Mouse (Mus musculus) hindbrain, embryonic 11.5 days (tissue): ENCODE results near the gene Krtap4-6. TPM values are rescaled to one million over a fixed set of nuclear protein-coding genes. Genes with fewer than 3 reads are reported as not detected.
"Not testable (repeated sequence)": the region's sequence is repeated elsewhere in the genome, so short reads cannot be mapped to it uniquely, and the experiment has no call there.

ENCODE experiments used
- ATAC-seq: fragments of 200-750 bp; cut with Nextera tagmentation; 2 replicates; pipeline ENCODE4 v1.8.0; 2017; ENCODE audit warnings: mild to moderate bottlenecking, moderate TSS enrichment, moderate library complexity; ENCODE audit not compliant: low FRiP score
- DNase-seq: peaks from one replicate; pipeline ENCODE4 v3.0.0-alpha.2; 2015; ENCODE audit warnings: low spot score
- H3K27ac ChIP-seq: fragments of 300-500 bp; sonication (generic); 2 replicates; pipeline ENCODE4 v1.5.1; 2014; ENCODE audit warnings: mild to moderate bottlenecking, low read depth, low read length
- H3K27me3 ChIP-seq: fragments of 300-500 bp; sonication (generic); 2 replicates; pipeline ENCODE4 v1.6.1; 2014; ENCODE audit warnings: mild to moderate bottlenecking, low read length, moderate library complexity, mixed read lengths; ENCODE audit not compliant: control insufficient read depth, insufficient read depth
- H3K36me3 ChIP-seq: fragments of 300-500 bp; sonication (generic); 2 replicates; pipeline ENCODE4 v1.6.1; 2014; ENCODE audit warnings: mild to moderate bottlenecking, low read length, moderate library complexity, mixed read lengths; ENCODE audit not compliant: control insufficient read depth, insufficient read depth
- H3K4me1 ChIP-seq: fragments of 300-500 bp; sonication (generic); replicated peaks from 2 replicates; pipeline ENCODE4 v1.6.1; 2014; ENCODE audit warnings: low read length, mixed read lengths; ENCODE audit not compliant: control insufficient read depth, insufficient read depth
- H3K4me2 ChIP-seq: fragments of 300-500 bp; sonication (generic); replicated peaks from 2 replicates; pipeline ENCODE4 v1.6.1; 2014; ENCODE audit warnings: mild to moderate bottlenecking, low read depth, low read length
- H3K4me3 ChIP-seq: fragments of 300-500 bp; sonication (generic); 2 replicates; pipeline ENCODE4 v1.5.1; 2014; ENCODE audit warnings: low read depth, low read length
- H3K9ac ChIP-seq: fragments of 300-500 bp; sonication (generic); 2 replicates; pipeline ENCODE4 v1.6.1; 2014; ENCODE audit warnings: low read depth, low read length
- H3K9me3 ChIP-seq: fragments of 300-500 bp; sonication (generic); 2 replicates; pipeline ENCODE4 v1.6.1; 2016; ENCODE audit warnings: low read length; ENCODE audit not compliant: control insufficient read depth
- WGBS: fragments of 180-500 bp; shearing (Covaris S2); extraction: QIAGEN DNeasy Blood & Tissue Kit; methylation state at CpG from one replicate; pipeline ENCODE4 v1.1.7; 2014; 5-methylcytosine and 5-hydroxymethylcytosine counted together
- polyA plus RNA-seq: library from polyadenylated mRNA; unstranded; fragments of >200 nt; fragmentation: Nextera tagmentation; extraction: Ambion mirVana; gene quantifications from 2 replicates; pipeline ENCODE4 v1.2.1, GENCODE M21; 2014

Gene Krtap4-6
- polyA plus RNA-seq, 1 experiment from 2014 or later, result not detected

DNA sequence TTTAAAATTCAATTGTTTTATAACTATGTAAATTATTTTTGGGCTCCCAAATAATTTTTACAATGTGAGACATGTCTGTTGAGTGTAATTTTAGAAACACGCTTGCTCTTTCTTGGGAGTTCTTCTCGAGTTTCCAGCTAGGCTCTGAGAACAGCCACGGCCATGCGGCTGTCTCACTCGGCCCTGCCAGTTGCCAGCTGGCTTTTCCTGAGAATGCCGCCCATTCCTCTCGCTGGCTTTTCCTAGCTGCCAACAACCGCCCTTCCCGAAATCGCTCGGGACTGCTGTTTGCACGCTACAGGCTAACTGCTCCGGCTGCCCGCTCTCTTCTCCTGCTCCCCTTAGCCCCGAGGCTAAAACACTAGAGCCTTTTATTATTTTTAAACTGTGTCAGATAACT lies 19.3 kb downstream of the Krtap4-6 start:
- DNase-seq (no peak), ATAC-seq (no peak)
- H3K27ac ChIP-seq, result no peak overlapping the region
- H3K9me3 ChIP-seq, result no peaks in the 10 kb centered on the region
- H3K36me3 ChIP-seq, result no peaks in the 10 kb centered on the region
- H3K4me2 ChIP-seq, result no peak overlapping the region
- H3K4me1 ChIP-seq, result no peaks in the 10 kb centered on the region
- no peaks in the 10 kb centered on the region for H3K27me3 ChIP-seq
- H3K9ac ChIP-seq, result no peak overlapping the region
- WGBS, result 88% methylated on average over 15 of the region's 15 CpGs
- H3K4me3 ChIP-seq, result no peak overlapping the region

DNA sequence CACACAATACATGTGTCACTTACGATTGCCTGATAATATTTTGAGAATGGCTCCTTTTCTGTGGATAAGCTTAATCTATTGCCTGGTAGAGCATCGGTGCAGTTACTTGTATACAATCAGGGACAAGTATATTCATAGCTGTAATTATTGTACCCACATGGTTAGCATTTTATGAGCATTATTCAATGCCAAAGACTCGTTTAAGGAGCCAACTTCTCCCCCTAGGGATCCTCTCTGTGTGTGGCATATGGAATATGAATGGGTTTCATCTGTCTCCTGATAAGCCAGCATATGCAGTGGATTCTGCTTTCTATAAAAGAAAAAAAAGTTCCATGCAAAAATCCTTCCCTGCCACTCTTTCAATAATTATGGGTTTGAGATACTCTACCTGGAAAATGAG lies 21.4 kb downstream of the Krtap4-6 start:
- no peak overlapping the region for H3K27ac ChIP-seq
- ATAC-seq (no peak), DNase-seq (no peak)
- H3K9me3 ChIP-seq, result no peaks in the 10 kb centered on the region
- H3K4me1 ChIP-seq, result no peaks in the 10 kb centered on the region
- H3K4me3 ChIP-seq, result no peak overlapping the region
- H3K4me2 ChIP-seq, result no peak overlapping the region
- H3K27me3 ChIP-seq, result no peaks in the 10 kb centered on the region
- no peaks in the 10 kb centered on the region for H3K36me3 ChIP-seq
- no peak overlapping the region for H3K9ac ChIP-seq
- WGBS, result 81% methylated on average over 3 of the region's 3 CpGs

DNA sequence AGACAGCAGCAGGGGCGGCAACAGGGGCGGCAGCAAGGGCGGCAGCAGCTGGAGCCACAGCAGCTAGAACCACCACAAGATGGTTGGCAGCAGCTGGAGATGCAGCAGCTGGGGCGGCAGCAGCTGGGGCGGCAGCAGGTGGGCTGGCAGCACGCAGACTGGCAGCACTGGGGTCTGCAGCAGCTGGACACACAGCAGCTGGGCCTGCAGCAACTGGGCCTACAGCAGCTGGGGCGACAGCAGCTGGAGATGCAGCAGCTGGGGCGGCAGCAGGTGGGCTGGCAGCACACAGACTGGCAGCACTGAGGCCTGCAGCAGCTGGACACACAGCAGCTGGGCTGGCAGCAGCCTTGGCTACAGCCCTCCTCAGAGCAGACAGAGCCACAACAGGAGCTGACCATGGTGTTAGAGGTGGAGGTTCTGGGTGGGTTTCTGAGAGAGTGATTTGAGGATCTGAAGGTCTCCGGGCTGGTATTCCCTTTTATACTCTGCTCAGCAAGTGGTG lies 22.1 kb downstream of the Krtap4-6 start, which contains the start of gene Krtap4-7:
Gene Krtap4-7, minus strand, starts transcription at position 455 of the 505 bp plus-strand sequence.
- not testable (repeated sequence) for ATAC-seq, H3K36me3 ChIP-seq, H3K4me2 ChIP-seq, H3K4me1 ChIP-seq, DNase-seq, H3K9ac ChIP-seq, H3K27me3 ChIP-seq, H3K4me3 ChIP-seq, H3K9me3 ChIP-seq, H3K27ac ChIP-seq
- WGBS, result 85% methylated on average over 8 of the region's 9 CpGs

DNA sequence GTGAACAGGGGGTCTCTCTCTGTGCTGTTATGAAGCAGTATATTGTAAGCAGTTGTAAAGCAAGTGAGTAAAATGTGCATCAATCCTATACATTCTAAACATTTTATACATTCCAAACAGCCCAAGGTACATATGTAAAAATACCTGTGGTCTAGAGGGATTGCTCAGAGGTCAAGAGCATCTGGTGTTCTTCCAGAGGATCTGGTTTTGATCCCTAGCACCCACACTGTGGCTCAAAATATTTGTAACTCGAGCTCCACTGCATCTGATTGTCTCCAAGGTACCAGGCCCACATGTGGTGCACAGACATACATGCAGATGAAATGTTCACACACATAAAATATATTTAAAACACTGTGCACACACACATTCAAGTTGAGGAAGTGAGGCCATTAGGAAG lies 24.8 kb downstream of the Krtap4-6 start:
- Histone ChIP-seq H3K27ac (no peak overlapping the region), H3K4me2 (no peak overlapping the region), H3K9me3 (no peaks in the 10 kb centered on the region), H3K27me3 (no peaks in the 10 kb centered on the region), H3K9ac (no peak overlapping the region), H3K4me1 (no peaks in the 10 kb centered on the region), H3K4me3 (no peak overlapping the region), H3K36me3 (no peaks in the 10 kb centered on the region)
- WGBS, result 43% methylated on average over 1 of the region's 1 CpGs
- ATAC-seq (no peak), DNase-seq (no peak)

DNA sequence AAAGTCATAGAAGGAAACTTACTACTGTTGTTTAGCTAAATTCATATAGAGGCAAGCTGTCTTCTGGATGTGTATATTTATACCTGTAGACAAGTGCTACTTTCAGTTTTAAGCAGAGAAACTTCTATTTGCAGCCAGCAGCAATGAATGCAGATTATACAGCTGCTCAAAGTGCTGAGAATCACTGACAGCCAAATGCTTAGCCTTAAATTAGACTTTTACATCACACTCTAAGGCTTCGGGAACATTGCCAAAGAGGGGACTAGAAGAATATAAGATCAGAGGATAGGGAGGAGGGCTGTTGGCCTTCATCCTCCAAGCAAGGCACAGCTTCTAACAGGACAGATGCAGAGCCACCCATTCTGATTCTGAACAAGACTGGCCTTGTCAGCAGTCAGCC lies 28.7 kb downstream of the Krtap4-6 start:
- no peaks in the 10 kb centered on the region for H3K27me3 ChIP-seq
- no peak for DNase-seq
- no peaks in the 10 kb centered on the region for H3K36me3 ChIP-seq
- H3K9ac ChIP-seq, result no peak overlapping the region
- H3K4me2 ChIP-seq, result no peak overlapping the region
- H3K9me3 ChIP-seq, result no peaks in the 10 kb centered on the region
- H3K4me3 ChIP-seq, result no peak overlapping the region
- H3K4me1 ChIP-seq, result no peaks in the 10 kb centered on the region
- 90% methylated on average over 1 of the region's 1 CpGs for WGBS
- no peak overlapping the region for H3K27ac ChIP-seq
- no peak for ATAC-seq

DNA sequence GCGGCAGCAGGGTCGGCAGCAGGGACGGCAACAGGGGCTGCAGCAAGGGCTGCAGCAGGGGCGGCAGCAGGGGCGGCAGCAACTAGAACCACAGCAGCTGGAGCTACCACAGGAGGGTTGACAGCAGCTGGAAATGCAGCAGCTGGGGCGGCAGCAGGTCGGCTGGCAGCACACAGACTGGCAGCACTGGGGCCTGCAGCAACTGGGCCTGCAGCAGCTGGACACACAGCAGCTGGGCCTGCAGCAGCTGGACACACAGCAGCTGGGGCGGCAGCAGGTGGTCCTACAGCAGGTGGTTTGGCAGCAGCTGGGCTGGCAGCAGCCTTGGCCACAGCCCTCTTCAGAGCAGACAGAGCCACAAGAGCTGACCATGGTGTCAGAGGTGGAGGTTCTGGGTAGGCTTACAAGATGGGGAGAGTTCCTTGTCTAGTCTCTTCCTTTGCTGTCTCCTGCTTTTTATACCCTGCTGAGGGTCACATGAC lies 31.1 kb downstream of the Krtap4-6 start, which contains the start of gene Krtap4-2:
Gene Krtap4-2, minus strand, starts transcription at position 432 of the 482 bp plus-strand sequence.
- Histone ChIP-seq H3K4me3 (no peak within 1 kb of the TSS), H3K36me3 (no peaks in the 10 kb centered on the region), H3K4me2 (no peak within 1 kb of the TSS), H3K4me1 (no peaks in the 10 kb centered on the region), H3K27ac (no peak within 1 kb of the TSS), H3K27me3 (no peaks in the 10 kb centered on the region), H3K9ac (no peak within 1 kb of the TSS), H3K9me3 (no peaks in the 10 kb centered on the region)
- whole genome bisulfite sequencing, result 43% methylated on average over 8 of the region's 8 CpGs
- DNase-seq (no peak), ATAC-seq (no peak)

DNA sequence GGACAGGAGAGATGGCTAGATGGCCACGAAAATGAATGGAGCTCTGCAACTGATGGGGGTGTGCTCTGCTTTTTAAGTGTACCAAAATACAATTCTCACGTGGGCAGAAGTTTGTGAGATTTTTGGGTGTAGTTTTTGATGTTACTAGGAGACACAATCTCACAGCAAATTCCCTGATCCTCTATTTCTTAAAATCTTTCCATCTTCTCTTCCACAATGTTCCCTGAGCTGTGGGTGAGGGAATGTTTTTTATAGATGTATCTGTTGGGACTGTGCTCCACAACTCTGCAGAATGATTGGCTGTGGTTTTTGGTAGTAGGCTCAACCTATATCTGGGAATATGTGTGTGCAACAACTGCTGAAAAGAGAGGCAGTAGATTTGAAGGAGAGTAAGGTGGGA lies 32.5 kb downstream of the Krtap4-6 start:
- Histone ChIP-seq H3K27ac (no peak overlapping the region), H3K9ac (no peak overlapping the region), H3K4me1 (no peaks in the 10 kb centered on the region), H3K27me3 (no peaks in the 10 kb centered on the region), H3K4me3 (no peak overlapping the region), H3K9me3 (no peaks in the 10 kb centered on the region), H3K4me2 (no peak overlapping the region), H3K36me3 (no peaks in the 10 kb centered on the region)
- DNase-seq (no peak), ATAC-seq (no peak)
- WGBS, result 88% methylated on average over 2 of the region's 2 CpGs

DNA sequence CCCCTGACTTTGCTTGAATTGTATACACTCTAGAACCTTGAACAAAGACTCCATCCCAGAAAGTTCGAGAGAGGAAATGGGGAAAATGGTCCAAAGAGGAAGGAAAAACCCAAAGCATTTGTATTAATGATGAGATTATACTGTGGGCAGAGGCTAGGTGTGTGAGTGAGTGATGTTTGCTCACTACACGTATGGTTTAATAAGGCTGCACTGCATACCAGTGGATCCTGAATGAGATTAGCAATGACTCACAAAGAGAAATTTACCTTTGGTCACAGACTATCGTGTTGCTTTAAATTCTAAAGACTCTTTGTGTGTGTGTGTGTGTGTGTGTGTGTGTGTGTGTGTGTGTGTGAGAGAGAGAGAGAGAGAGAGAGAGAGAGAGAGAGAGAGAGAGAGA lies 34.9 kb downstream of the Krtap4-6 start:
- Histone ChIP-seq H3K4me2 (no peak overlapping the region), H3K9me3 (no peaks in the 10 kb centered on the region), H3K27ac (no peak overlapping the region), H3K36me3 (no peaks in the 10 kb centered on the region), H3K4me3 (no peak overlapping the region), H3K4me1 (no peaks in the 10 kb centered on the region), H3K9ac (no peak overlapping the region), H3K27me3 (no peaks in the 10 kb centered on the region)
- 79% methylated on average over 3 of the region's 3 CpGs for WGBS
- no peak for ATAC-seq
- no peak for DNase-seq

DNA sequence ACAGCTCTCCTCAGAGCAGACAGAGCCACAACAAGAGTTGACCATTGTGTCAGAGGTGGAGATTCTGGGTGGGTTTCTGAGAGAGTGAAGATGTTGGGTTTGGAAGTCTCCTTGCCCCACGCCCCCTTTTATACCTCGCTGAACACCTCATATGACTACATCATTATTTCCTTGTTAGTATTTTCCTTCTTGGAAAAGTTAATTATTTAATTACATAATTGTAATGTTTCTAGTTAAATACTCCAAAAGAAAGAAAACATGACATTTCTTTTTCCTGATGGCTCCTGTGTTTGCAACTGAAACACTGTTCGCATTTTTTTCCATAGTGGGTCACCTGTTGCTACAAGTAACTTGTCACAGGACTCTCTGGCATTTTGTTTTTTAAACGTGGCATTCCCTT lies 37.6 kb downstream of the Krtap4-6 start, which contains the start of gene Krtap4-1:
Gene Krtap4-1, minus strand, starts transcription at position 101 of the 400 bp plus-strand sequence.
- Histone ChIP-seq H3K27ac (no peak within 1 kb of the TSS), H3K4me1 (no peaks in the 10 kb centered on the region), H3K27me3 (no peaks in the 10 kb centered on the region), H3K9ac (no peak within 1 kb of the TSS), H3K4me2 (no peak within 1 kb of the TSS), H3K4me3 (no peak within 1 kb of the TSS), H3K36me3 (no peaks in the 10 kb centered on the region), H3K9me3 (no peaks in the 10 kb centered on the region)
- DNase-seq, result no peak
- ATAC-seq, result no peak
- 85% methylated on average over 4 of the region's 4 CpGs for WGBS
